ENCODE assay signal across 8 mouse cellular contexts in genomic region chr7:37842000-37842513, GRCm38 (mm10).
DNase-seq lines count a peak whose midpoint lies in the region; ATAC-seq lines count a peak whose summit lies in the region.

No protein-coding gene starts in this region.

- peak overlapping the region; percentile 54 for H3K4me2 ChIP-seq in hindbrain, embryonic 13.5 days
- H3K4me2 ChIP-seq in midbrain, embryonic 14.5 days (ENCODE audit: low read length), result peak overlapping the region; percentile 54

- H3K4me1 ChIP-seq in embryonic facial prominence, embryonic 10.5 days, result peaks cover 14% of the 10 kb centered on the region
- H3K4me1 ChIP-seq in hindbrain, embryonic 13.5 days (replicated peaks), result peaks cover 15% of the 10 kb centered on the region
- H3K4me1 ChIP-seq in midbrain, embryonic 14.5 days (ENCODE audit: control insufficient read depth, insufficient read depth, low read length), result peaks cover 12% of the 10 kb centered on the region

- no peaks in the 10 kb centered on the region for H3K27me3 ChIP-seq in embryonic facial prominence, embryonic 10.5 days (replicated peaks; ENCODE audit: low read depth, poor library complexity, severe bottlenecking)
- H3K27me3 ChIP-seq in hindbrain, embryonic 13.5 days, result no peaks in the 10 kb centered on the region
- H3K27me3 ChIP-seq in midbrain, embryonic 14.5 days (ENCODE audit: control insufficient read depth, insufficient read depth, low read length), result no peaks in the 10 kb centered on the region

- H3K27ac ChIP-seq in embryonic facial prominence, embryonic 10.5 days (replicated peaks), result peak overlapping the region; percentile 59
- peak overlapping the region; percentile 79 for H3K27ac ChIP-seq in hindbrain, embryonic 13.5 days
- peak overlapping the region; percentile 63 for H3K27ac ChIP-seq in midbrain, embryonic 14.5 days (replicated peaks; ENCODE audit: low read depth, low read length)

- H3K9ac ChIP-seq in hindbrain, embryonic 13.5 days, result peak overlapping the region; percentile 61
- H3K9ac ChIP-seq in midbrain, embryonic 14.5 days (replicated peaks; ENCODE audit: low read length), result peak overlapping the region; percentile 45

- WGBS in embryonic facial prominence, embryonic 10.5 days, result 1% methylated on average over 14 of the region's 14 CpGs
- 3% methylated on average over 14 of the region's 14 CpGs for WGBS in hindbrain, embryonic 13.5 days
- 2% methylated on average over 14 of the region's 14 CpGs for WGBS in midbrain, embryonic 14.5 days

- DNase-seq in left cerebral cortex, postnatal 10 days (ENCODE audit: extremely low spot score in 1 of 2, low spot score in 2 of 2), result peak; percentile 17 to 44
- DNase-seq in left cerebral cortex, adult 9 months (ENCODE audit: low spot score in 2 of 2), result no peak
- DNase-seq in embryonic facial prominence, embryonic 10.5 days (ENCODE audit: low spot score), result peak; percentile 65
- peak; percentile 83 for DNase-seq in midbrain, embryonic 14.5 days
- DNase-seq in cerebellum, postnatal 36 days, result no peak
- no peak for DNase-seq in left cerebral cortex, adult 11 months (ENCODE audit: low spot score)

- intact Hi-C loops in left cerebral cortex, postnatal 10 days (cut with DNase I), result no loop called here

- ATAC-seq in hindbrain, embryonic 13.5 days (ENCODE audit: low FRiP score), result peak; percentile 79
- peak; percentile 83 for ATAC-seq in midbrain, embryonic 14.5 days (ENCODE audit: low FRiP score, low TSS enrichment)
- no peak for ATAC-seq in frontal cortex, adult (ENCODE audit: low TSS enrichment)

- peak overlapping the region; percentile 52 for H3K4me3 ChIP-seq in embryonic facial prominence, embryonic 10.5 days
- peak overlapping the region; percentile 28 for H3K4me3 ChIP-seq in hindbrain, embryonic 13.5 days
- H3K4me3 ChIP-seq in midbrain, embryonic 14.5 days (replicated peaks; ENCODE audit: low read depth, low read length), result peak overlapping the region; percentile 19

- H3K36me3 ChIP-seq in embryonic facial prominence, embryonic 10.5 days (replicated peaks), result no peaks in the 10 kb centered on the region
- no peaks in the 10 kb centered on the region for H3K36me3 ChIP-seq in hindbrain, embryonic 13.5 days
- H3K36me3 ChIP-seq in midbrain, embryonic 14.5 days (ENCODE audit: control insufficient read depth, insufficient read depth, low read length), result no peaks in the 10 kb centered on the region

- no peaks in the 10 kb centered on the region for H3K9me3 ChIP-seq in embryonic facial prominence, embryonic 10.5 days
- H3K9me3 ChIP-seq in hindbrain, embryonic 13.5 days, result no peaks in the 10 kb centered on the region
- H3K9me3 ChIP-seq in midbrain, embryonic 14.5 days (ENCODE audit: control insufficient read depth, low read length), result no peaks in the 10 kb centered on the region

Comparison
In these comparisons a context has a peak if more than half of its experiments do, and no peak if none do; other contexts are left out.
1. DNase-seq: peak in left cerebral cortex, postnatal 10 days (2 of 2), embryonic facial prominence, embryonic 10.5 days (single experiment) and midbrain, embryonic 14.5 days (single experiment); none in left cerebral cortex, adult 9 months (0 of 2), cerebellum, postnatal 36 days (0 of 2) and left cerebral cortex, adult 11 months (single experiment).
2. Peak in every context shown above with its lines, with median percentiles within 50 percentile points of each other: H3K27ac ChIP-seq and H3K4me3 ChIP-seq.